Mouse (Mus musculus): ENCODE data around the gene Cpn2. TPM values are rescaled to one million over a fixed set of nuclear protein-coding genes. Genes with fewer than 3 reads are reported as not detected.
A peak's percentile ranks its signal among the peaks of the same experiment; 100 is the strongest.

Cpn2 gene
- polyA plus RNA-seq, 1 experiment from 2014 or later, result not detected

DNA sequence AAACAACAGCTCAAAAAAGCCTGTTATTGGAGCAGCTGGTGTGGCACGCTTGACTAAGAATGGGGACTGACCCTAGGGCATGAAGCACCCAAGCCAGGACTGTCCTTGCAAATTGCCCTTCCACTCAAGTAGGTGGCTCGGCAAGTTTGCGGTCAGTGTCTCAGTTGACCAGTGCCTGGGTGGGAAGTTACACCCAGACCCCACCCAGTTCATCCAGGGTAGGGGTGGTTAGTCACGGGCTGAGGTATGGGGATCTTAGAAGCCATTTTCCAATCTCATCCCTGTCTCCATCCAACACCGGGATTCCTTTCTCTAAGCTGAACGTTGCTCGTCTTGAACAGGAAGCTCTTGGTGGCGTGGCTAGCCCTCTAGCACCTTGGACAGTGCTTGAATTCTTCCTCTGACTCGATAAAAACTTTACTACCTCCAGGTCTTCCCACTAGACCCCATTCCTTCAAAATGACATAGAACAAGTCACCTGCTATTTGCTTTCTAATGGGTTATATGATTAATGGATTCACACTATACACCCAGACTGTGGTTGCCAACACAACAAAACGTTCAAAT lies 32.5 kb upstream of the Cpn2 start:
- 78% methylated on average over 10 of the region's 10 CpGs for WGBS
- H3K9ac ChIP-seq, result no peak overlapping the region
- no peaks in the 10 kb centered on the region for H3K4me1 ChIP-seq
- H3K9me3 ChIP-seq (replicated peaks), result no peaks in the 10 kb centered on the region
- H3K27ac ChIP-seq, result no peak overlapping the region
- peaks cover 26% of the 10 kb centered on the region for H3K27me3 ChIP-seq
- no peak overlapping the region for H3K4me2 ChIP-seq (replicated peaks)
- H3K4me3 ChIP-seq, result no peak overlapping the region
- no peak for ATAC-seq (ENCODE audit: low FRiP score)
- no peaks in the 10 kb centered on the region for H3K36me3 ChIP-seq

DNA sequence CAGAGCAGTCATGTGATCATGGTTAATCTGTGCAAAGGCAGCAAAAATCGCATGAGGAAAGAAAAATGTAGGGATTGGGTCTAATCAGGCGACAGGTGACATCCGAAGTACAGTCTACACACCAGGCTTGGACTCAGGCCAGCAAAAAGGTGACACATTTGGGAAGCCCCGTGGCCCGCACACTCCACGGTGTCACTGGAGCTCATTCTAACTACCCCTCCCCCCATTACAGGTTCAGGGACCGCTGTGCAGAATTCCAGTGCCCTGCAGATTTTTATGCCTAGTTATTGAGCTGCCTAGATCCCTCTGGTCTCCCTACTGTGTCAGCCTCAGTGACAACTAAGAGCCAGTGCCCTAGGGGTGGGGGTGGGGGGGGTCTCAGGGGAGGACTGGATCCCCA lies 30.2 kb upstream of the Cpn2 start:
- no peak for ATAC-seq (ENCODE audit: low FRiP score)
- Histone ChIP-seq H3K27me3 (peaks cover 5% of the 10 kb centered on the region; the same call in 1 of the 2 replicates), H3K27ac (no peak overlapping the region), H3K4me3 (no peak overlapping the region), H3K4me2 (replicated peaks) (no peak overlapping the region), H3K9ac (no peak overlapping the region), H3K4me1 (no peaks in the 10 kb centered on the region), H3K36me3 (no peaks in the 10 kb centered on the region), H3K9me3 (replicated peaks) (no peaks in the 10 kb centered on the region)
- WGBS, result 88% methylated on average over 7 of the region's 7 CpGs

DNA sequence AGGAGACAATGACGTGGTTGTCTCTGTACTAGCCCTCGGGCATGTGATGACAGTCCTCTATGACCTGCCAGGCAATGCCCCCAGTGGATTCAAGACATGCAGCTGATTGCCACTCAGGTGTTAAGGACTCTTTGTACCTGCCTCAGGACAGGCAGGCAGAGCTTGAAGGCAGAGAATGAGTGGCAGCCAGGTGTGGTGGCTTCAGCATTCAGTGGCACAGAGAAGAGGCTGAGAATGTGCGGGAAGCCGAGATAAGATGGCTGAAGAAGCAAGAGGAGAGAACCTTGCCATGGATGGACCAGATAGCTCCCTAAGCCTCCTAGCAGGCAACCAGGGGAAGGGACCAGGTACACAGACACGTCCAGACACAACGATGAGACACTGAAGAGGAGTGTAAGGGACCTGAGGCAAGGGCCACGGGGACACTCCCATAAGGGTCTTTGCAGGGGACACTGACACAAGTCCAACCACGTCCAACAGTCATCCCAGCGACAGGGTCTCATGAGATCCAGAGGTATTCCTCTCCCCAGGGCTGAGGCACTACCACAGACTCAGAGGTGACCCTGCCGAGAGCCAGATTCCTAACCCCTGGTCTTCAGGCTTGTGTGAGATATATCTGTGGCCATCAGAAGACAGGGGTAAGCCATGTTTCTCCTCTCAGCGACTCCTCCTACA lies 29.4 kb upstream of the Cpn2 start:
- H3K27me3 ChIP-seq, result peaks cover 5% of the 10 kb centered on the region; the same call in 1 of the 2 replicates
- no peaks in the 10 kb centered on the region for H3K36me3 ChIP-seq
- no peak overlapping the region for H3K4me2 ChIP-seq (replicated peaks)
- H3K9me3 ChIP-seq (replicated peaks), result no peaks in the 10 kb centered on the region
- no peak overlapping the region for H3K9ac ChIP-seq
- no peak overlapping the region for H3K4me3 ChIP-seq
- 90% methylated on average over 11 of the region's 11 CpGs for WGBS
- H3K27ac ChIP-seq, result no peak overlapping the region
- H3K4me1 ChIP-seq, result no peaks in the 10 kb centered on the region
- ATAC-seq (ENCODE audit: low FRiP score), result no peak

DNA sequence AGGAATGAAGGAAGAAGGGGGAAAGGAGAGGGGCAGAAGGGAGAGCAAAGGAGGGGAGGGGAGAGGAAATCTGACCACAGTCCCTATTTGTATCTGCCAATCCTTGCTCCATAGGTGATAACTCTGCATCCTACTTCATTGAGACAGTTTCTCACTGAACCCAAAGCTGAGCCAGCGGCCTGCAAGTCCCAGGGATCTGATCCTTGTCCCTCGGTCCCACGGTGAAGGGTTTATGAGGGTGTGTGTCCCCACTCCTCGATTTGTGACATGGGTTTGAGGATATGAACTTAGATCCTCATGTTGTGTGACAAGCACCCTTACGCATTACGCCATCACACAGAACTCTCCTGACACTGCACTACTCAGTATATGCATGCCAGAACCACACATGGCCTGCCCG lies 27.8 kb upstream of the Cpn2 start:
- no peak for ATAC-seq (ENCODE audit: low FRiP score)
- no peak overlapping the region for H3K4me2 ChIP-seq (replicated peaks)
- WGBS, result 88% methylated on average over 7 of the region's 7 CpGs
- H3K27ac ChIP-seq, result no peak overlapping the region
- H3K36me3 ChIP-seq, result no peaks in the 10 kb centered on the region
- no peak overlapping the region for H3K4me3 ChIP-seq
- no peaks in the 10 kb centered on the region for H3K9me3 ChIP-seq (replicated peaks)
- H3K4me1 ChIP-seq, result 0 out of 2 replicates have a peak, but pooled peaks cover 5% of the 10 kb centered on the region
- no peak overlapping the region for H3K9ac ChIP-seq
- H3K27me3 ChIP-seq, result no peaks in the 10 kb centered on the region

DNA sequence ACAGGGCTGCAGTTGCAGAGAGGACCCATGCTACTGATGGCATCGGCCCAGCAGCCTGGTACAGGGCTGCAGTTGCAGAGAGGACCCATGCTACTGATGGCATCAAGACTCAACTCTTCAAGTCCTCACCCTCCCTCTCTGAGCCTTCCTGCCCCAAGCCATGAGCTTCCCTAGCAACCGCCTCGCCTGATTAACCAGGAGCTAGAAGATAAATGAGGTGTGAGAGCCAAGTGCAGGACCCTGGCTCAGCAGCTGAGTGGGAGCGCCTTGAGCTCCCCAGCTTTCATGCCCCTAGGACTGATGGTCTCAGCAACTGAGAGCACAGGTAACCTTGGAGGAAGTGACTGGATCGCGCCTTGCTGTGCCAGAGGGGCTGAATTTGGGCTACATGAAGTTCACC lies 23.1 kb upstream of the Cpn2 start:
- Histone ChIP-seq H3K27ac (no peak overlapping the region), H3K9ac (no peak overlapping the region), H3K4me3 (no peak overlapping the region), H3K36me3 (no peaks in the 10 kb centered on the region), H3K4me1 (0 out of 2 replicates have a peak, but pooled peaks cover 7% of the 10 kb centered on the region), H3K9me3 (replicated peaks) (no peaks in the 10 kb centered on the region), H3K27me3 (peaks cover 15% of the 10 kb centered on the region; the same call in 1 of the 2 replicates), H3K4me2 (replicated peaks) (no peak overlapping the region)
- ATAC-seq (ENCODE audit: low FRiP score), result no peak
- 74% methylated on average over 6 of the region's 6 CpGs for WGBS

DNA sequence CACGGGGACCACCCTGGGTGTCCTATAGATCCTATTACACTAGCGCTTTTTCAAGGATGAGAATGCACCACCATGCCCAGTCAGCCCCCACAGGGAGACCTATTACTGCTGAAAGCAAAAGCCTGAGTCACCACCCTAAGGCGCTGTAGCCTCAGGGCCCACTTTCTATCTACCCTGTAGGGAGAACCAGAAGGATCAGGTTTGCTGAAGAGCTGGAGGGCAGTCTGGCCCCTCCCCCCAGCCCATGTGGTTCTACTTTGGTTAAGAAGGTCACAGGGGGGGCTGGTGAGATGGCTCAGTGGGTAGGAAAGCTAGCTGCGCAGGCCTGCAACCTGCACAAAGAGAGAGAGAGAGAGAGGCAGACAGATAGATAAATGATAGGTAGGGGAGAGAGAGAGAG lies 18.4 kb upstream of the Cpn2 start:
- ATAC-seq (ENCODE audit: low FRiP score), result no peak
- Histone ChIP-seq H3K36me3 (no peaks in the 10 kb centered on the region), H3K4me1 (peaks cover 22% of the 10 kb centered on the region), H3K9me3 (replicated peaks) (no peaks in the 10 kb centered on the region), H3K27ac (no peak overlapping the region), H3K4me2 (replicated peaks) (no peak overlapping the region), H3K9ac (no peak overlapping the region), H3K27me3 (peaks cover 62% of the 10 kb centered on the region), H3K4me3 (no peak overlapping the region)
- WGBS, result 47% methylated on average over 4 of the region's 4 CpGs

DNA sequence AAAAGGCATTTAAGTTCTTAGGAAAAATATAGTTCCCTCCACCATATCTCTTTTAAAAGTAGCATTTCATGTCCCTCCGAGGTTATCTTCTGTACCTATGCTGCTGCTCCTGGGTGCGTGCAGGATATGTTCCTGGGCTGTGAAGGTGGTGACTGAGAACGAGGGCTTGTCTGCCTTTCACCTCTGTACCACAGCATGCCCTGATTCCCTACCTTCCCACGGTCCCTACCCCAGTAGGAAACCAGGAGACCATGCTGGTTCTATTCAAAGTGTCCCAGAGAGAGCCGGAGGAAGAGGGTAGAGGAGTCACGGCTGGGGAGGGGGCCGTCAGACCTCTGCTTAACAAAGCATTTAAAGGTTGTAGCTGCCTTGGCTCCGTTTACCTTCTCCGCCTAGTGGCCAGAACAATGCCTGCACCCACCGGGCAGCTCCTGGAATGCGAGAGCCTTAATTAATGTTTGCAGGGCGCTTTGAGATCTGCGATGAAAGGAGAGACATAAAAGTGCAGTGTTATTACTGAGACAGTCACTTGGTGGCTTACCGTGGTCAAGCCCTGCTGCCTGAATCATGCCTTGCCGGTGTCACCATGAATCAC lies 16.5 kb upstream of the Cpn2 start:
- no peaks in the 10 kb centered on the region for H3K36me3 ChIP-seq
- peaks cover 17% of the 10 kb centered on the region for H3K4me1 ChIP-seq
- peak overlapping the region; percentile 20 for H3K4me3 ChIP-seq
- peak overlapping the region; percentile 52 for H3K4me2 ChIP-seq (replicated peaks)
- no peaks in the 10 kb centered on the region for H3K9me3 ChIP-seq (replicated peaks)
- no peak overlapping the region for H3K27ac ChIP-seq
- H3K27me3 ChIP-seq, result peaks cover 66% of the 10 kb centered on the region
- H3K9ac ChIP-seq, result 0 out of 2 replicates have a peak overlapping the region, but pooled peaks have one; percentile 9
- ATAC-seq (ENCODE audit: low FRiP score), result peak; percentile 57; the same call in 1 of the 2 replicates
- WGBS, result 2% methylated on average over 15 of the region's 15 CpGs

DNA sequence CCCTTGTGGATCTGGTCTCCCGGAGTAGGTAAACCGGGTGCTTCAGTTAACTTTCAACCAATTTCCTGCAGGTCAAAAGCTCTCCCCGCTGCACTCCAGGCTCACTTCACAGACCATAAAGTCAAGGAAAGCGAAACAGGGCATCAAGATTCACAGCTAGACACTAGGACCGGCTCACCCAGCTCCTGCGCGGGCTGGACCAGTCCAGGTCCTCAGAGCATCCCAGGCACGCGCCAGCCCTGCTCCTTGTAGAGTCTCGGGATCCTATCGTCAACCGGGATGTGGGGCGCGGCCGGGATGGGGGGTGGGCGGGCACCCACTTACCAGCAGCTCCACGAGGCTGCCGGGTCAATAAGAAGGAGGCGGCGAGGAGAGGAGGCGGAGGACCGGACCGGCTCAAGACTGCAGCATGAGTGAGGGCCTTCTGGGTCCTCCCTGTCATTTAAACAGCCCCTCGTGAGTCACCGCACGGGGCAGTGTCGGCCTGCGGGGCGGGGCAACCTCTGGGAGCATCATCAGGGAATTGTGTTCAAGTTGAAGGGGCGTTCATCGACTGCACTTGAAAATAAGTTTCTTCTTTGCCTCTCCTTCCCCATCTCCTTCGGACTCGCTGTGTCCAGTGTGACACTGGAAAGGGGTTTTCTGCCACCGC lies 15.7 kb upstream of the Cpn2 start, which contains the start of gene Lrrc15:
TSS of gene Lrrc15 (minus strand) at position 413 of the 652 bp plus-strand sequence.
- Histone ChIP-seq H3K4me2 (replicated peaks) (peak within 1 kb of the TSS; percentile 52), H3K4me3 (peak within 1 kb of the TSS; percentile 28), H3K36me3 (no peaks in the 10 kb centered on the region), H3K9ac (0 out of 2 replicates have a peak within 1 kb of the TSS, but pooled peaks have one; percentile 9), H3K9me3 (replicated peaks) (no peaks in the 10 kb centered on the region), H3K27ac (no peak within 1 kb of the TSS), H3K4me1 (peaks cover 17% of the 10 kb centered on the region), H3K27me3 (peaks cover 62% of the 10 kb centered on the region)
- ATAC-seq (ENCODE audit: low FRiP score), result 0 out of 2 replicates have a peak, but pooled peaks have one; percentile 46
- WGBS, result 7% methylated on average over 34 of the region's 34 CpGs

DNA sequence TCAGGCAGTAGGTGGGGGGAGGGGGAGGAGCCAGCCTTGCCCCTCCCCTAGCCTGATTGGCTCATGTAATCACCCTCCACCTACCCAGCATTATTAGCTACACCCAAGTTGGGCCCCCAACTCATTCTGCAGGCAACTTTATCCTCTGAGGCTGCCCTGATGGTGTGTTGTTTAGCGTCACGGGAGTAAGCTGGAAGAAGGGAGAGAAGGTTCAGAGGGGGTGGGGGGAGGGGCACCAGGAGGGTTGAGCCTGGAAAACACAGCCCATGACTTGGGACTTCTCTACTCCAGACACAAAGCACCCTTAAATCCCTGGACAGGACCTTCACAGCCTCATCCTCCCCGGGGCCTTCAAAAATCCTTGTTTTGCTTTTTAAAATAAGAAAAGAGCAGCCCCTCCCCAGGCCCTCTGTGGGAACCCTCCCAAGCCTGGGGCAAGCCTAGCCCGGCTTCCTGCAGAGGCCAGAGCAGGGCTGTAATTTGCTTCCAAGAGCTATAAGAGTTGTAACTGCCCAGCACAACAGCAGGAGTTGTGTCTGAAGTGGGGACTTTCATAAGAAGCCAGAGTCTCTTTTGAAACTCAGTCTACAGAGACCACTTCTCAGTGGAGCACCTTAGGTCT lies 13.5 kb upstream of the Cpn2 start:
- Histone ChIP-seq H3K9ac (no peak overlapping the region), H3K4me1 (peaks cover 17% of the 10 kb centered on the region), H3K4me3 (no peak overlapping the region), H3K4me2 (replicated peaks) (no peak overlapping the region), H3K27me3 (peaks cover 51% of the 10 kb centered on the region), H3K36me3 (no peaks in the 10 kb centered on the region), H3K27ac (no peak overlapping the region), H3K9me3 (replicated peaks) (no peaks in the 10 kb centered on the region)
- ATAC-seq (ENCODE audit: low FRiP score), result no peak
- 6% methylated on average over 4 of the region's 4 CpGs for WGBS

DNA sequence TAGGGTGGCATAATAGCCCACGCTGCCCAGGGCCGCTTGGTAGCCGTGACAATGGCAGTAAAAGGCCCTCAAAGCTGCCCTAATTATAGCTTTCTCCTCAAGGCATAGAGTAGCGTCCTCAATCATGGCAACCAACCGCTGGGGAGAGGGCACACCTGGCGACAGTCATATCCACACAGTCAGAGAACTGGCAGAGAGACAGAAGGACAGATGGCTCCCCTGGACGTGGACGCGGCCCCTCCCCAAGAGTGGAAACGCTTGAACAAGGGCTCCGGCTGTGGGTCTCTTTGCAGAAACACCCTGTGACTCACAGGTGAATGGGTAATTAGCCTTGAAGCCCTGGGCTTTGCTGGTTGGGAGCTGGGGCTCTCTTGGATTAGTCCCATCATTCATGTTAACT lies 11.1 kb upstream of the Cpn2 start:
- H3K36me3 ChIP-seq, result no peaks in the 10 kb centered on the region
- ATAC-seq (ENCODE audit: low FRiP score), result no peak
- peaks cover 10% of the 10 kb centered on the region for H3K4me1 ChIP-seq
- H3K9me3 ChIP-seq (replicated peaks), result no peaks in the 10 kb centered on the region
- no peak overlapping the region for H3K4me3 ChIP-seq
- 87% methylated on average over 11 of the region's 11 CpGs for WGBS
- peaks cover 30% of the 10 kb centered on the region for H3K27me3 ChIP-seq
- H3K9ac ChIP-seq, result no peak overlapping the region
- H3K4me2 ChIP-seq (replicated peaks), result no peak overlapping the region
- H3K27ac ChIP-seq, result no peak overlapping the region

DNA sequence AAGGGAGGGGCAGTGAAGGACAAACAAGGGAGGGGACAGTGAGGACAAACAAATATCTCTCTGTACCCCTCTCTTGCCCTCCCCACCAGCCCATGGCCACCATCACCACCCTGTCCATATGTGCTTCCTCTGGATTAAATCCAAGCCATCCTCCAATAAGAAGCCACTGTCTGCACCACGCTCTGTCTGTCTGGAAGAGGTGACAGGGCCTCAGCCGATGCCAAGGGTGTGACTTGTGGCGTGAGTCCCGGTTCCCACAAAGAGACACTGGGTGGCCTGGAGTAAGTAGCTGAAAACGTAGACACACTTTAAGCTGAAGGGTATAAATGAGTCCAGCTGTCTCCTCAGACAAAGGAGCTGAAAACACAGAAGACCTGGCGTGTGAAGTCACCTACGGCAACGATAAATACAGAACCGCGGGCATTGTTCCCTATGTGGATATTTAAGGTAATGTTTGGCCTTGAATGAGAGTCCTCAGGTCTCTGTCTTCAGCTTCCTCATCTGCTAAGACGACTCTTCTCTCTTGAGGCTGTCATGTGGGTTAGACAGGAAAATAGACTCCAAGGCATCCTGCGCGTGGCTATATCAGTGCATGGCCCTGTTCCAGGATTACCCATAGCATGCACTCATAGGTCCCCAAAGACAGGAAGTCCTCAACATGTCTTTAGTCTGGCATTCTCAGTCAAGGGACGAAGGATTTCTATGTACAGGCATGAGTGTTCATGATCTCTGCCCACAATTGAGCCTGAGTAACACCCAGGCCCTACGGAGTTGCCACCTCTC lies 8.4 kb upstream of the Cpn2 start:
- Histone ChIP-seq H3K4me2 (replicated peaks) (no peak overlapping the region), H3K36me3 (no peaks in the 10 kb centered on the region), H3K9ac (no peak overlapping the region), H3K27me3 (peaks cover 4% of the 10 kb centered on the region), H3K4me3 (no peak overlapping the region), H3K27ac (no peak overlapping the region), H3K9me3 (replicated peaks) (no peaks in the 10 kb centered on the region), H3K4me1 (peaks cover 4% of the 10 kb centered on the region; the same call in 1 of the 2 replicates)
- no peak for ATAC-seq (ENCODE audit: low FRiP score)
- WGBS, result 80% methylated on average over 15 of the region's 15 CpGs
